Mouse (Mus musculus) MEL (cell line): ENCODE measurements around the gene Phkg2.

Experiments
- BHLHE40 ChIP-seq: IDR thresholded peaks from 2 replicates; pipeline ENCODE4 v1.6.1; 2012; ENCODE audit warnings: low read depth, mild to moderate bottlenecking, inconsistent platforms, low read length, improper control_type of control experiment, borderline replicate concordance
- CTCF ChIP-seq, 3 experiments: IDR thresholded peaks in 2 of 3; conservative IDR thresholded peaks in 1 of 3; 2 replicates each; pipeline ENCODE4 v1.5.1; 2011 to 2012; ENCODE audit warnings: low read length in 3 of 3, low read depth in 2 of 3, mild to moderate bottlenecking in 2 of 3, improper control_type of control experiment in 1 of 3, inconsistent platforms in 1 of 3, mixed read lengths in 1 of 3, moderate library complexity in 1 of 3; ENCODE audit not compliant: control insufficient read depth in 1 of 3, insufficient read depth in 1 of 3, poor library complexity in 1 of 3, severe bottlenecking in 1 of 3
- HCFC1 ChIP-seq: IDR thresholded peaks from 2 replicates; pipeline ENCODE4 v1.6.1; 2012; ENCODE audit warnings: low read depth, mild to moderate bottlenecking, inconsistent platforms, low read length, improper control_type of control experiment, moderate library complexity
- POLR2A ChIP-seq, 2 experiments: IDR thresholded peaks; 2 replicates each; pipeline ENCODE4 v1.6.1; 2011 to 2012; ENCODE audit warnings: low read length in 2 of 2, mild to moderate bottlenecking in 2 of 2, control low read depth in 1 of 2, improper control_type of control experiment in 1 of 2, low read depth in 1 of 2, moderate library complexity in 1 of 2; ENCODE audit not compliant: control insufficient read depth in 1 of 2, insufficient read depth in 1 of 2, poor library complexity in 1 of 2
- POLR2AphosphoS2 ChIP-seq: IDR thresholded peaks from 2 replicates; pipeline ENCODE4 v1.6.1; 2011; ENCODE audit warnings: low read length, improper control_type of control experiment
- RCOR1 ChIP-seq: IDR thresholded peaks from 2 replicates; pipeline ENCODE4 v1.6.1; 2012; ENCODE audit warnings: low read depth, mild to moderate bottlenecking, inconsistent platforms, low read length, improper control_type of control experiment
- TCF12 ChIP-seq: IDR thresholded peaks from 2 replicates; pipeline ENCODE4 v1.6.1; 2014; ENCODE audit warnings: low read depth, mild to moderate bottlenecking, inconsistent platforms, low read length, improper control_type of control experiment, moderate library complexity

GRCm38 (mm10) chr7:127604256-127604655, 31.1 kb downstream of the Phkg2 start:
- no peak for TF ChIP-seq POLR2A (IDR thresholded peaks at IDR 0.05; ENCODE audit: control insufficient read depth in 1 of 2, insufficient read depth in 1 of 2, low read depth in 1 of 2, low read length in 2 of 2, poor library complexity in 1 of 2)
- TF ChIP-seq BHLHE40: no peak
- no peak for TF ChIP-seq CTCF (IDR thresholded peaks at IDR 0.05 in 2 of 3, conservative IDR thresholded peaks at IDR 0.05 in 1 of 3; ENCODE audit: control insufficient read depth in 1 of 3, insufficient read depth in 1 of 3, low read depth in 2 of 3, low read length in 3 of 3, poor library complexity in 1 of 3, severe bottlenecking in 1 of 3)
- TF ChIP-seq RCOR1: no peak
- TF ChIP-seq TCF12: no peak
- TF ChIP-seq POLR2AphosphoS2: no peak
- no peak for TF ChIP-seq HCFC1
